Mouse (Mus musculus): ENCODE data around the gene Gm21987. TPM values are rescaled to one million over a fixed set of nuclear protein-coding genes. Genes with fewer than 3 reads are reported as not detected.

Gm21987 gene
- total and polyA plus RNA-seq, 2 experiments from 2014 or later = not detected

DNA sequence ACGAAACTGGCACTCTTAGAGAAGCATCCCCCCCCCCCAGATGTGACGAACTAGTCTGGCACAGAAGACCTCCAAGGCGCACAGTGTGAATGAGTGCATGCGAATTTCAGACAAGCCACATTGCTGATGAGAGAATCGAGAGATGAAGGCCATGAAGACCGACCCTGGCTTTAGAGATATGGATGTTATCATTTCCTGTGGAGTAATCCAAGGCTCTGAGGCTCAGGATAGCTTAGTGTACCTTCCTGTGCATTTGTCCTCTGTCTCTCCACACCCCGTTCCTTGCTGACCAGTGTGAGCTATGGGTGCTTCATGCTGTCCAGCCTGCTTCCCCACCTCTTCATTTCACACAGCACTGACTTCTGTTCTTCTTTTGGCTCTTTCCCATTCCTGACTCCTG lies 28.3 kb downstream of the Gm21987 start:
- H3K9ac ChIP-seq (replicated peaks; ENCODE audit: low read length, poor library complexity, severe bottlenecking) = no peak overlapping the region
- DNase-seq (ENCODE audit: low spot score) (no peak), ATAC-seq (ENCODE audit: low FRiP score) (no peak)
- H3K4me2 ChIP-seq (ENCODE audit: low read depth, low read length, poor library complexity, severe bottlenecking) = no peak overlapping the region
- no peak overlapping the region for H3K27ac ChIP-seq (ENCODE audit: low read depth, low read length)
- TF ChIP-seq CTCF (IDR thresholded peaks at IDR 0.05) = no peak
- no peaks in the 10 kb centered on the region for H3K9me3 ChIP-seq (ENCODE audit: low read length)
- no peaks in the 10 kb centered on the region for H3K4me1 ChIP-seq (ENCODE audit: insufficient read depth, low read length)
- no peaks in the 10 kb centered on the region for H3K27me3 ChIP-seq (ENCODE audit: insufficient read depth, low read length)
- no peak overlapping the region for H3K4me3 ChIP-seq (ENCODE audit: low read depth, low read length)
- no peaks in the 10 kb centered on the region for H3K36me3 ChIP-seq (ENCODE audit: insufficient read depth, low read length)
- 84% methylated on average over 7 of the region's 7 CpGs for WGBS

DNA sequence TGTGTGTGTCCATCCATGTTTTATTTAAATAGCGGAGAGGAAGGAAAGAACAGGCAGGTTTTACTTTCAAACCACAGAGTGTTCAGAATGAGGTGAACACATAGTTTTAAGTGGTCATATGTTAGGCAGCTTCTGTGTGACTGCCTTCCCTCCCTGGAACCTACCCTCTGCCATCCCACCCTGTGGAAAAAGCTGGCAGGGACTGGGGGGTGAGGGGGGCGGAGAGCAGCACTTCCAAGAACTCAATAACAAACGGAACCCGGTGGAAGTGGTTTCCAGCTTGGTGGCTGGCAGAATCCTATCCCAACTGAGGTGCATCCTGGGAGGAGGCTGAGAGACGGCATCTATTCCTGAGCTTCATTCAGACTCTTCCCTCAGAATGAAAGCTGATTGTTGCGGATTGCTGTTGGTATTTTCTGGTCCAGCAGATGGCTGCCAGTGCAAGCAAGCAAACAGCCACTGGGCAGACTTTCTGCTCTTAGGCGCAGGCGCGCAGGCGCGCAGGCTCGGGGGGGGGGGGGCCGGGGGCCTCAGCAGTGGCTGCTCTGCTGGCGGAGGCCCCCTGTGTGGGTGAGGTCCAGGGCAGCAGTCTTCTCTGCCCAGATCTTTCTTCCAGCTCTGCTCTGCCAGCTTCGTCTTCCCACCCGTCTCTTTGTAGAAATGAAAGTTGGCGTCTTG lies 29.5 kb downstream of the Gm21987 start:
- Histone ChIP-seq H3K9me3 (ENCODE audit: low read length) (no peaks in the 10 kb centered on the region), H3K27ac (ENCODE audit: low read depth, low read length) (peak overlapping the region; percentile 63), H3K4me1 (ENCODE audit: insufficient read depth, low read length) (no peaks in the 10 kb centered on the region), H3K4me3 (ENCODE audit: low read depth, low read length) (peak overlapping the region; percentile 17), H3K27me3 (ENCODE audit: insufficient read depth, low read length) (no peaks in the 10 kb centered on the region), H3K4me2 (ENCODE audit: low read depth, low read length, poor library complexity, severe bottlenecking) (peak overlapping the region; percentile 45), H3K36me3 (ENCODE audit: insufficient read depth, low read length) (no peaks in the 10 kb centered on the region), H3K9ac (replicated peaks; ENCODE audit: low read length, poor library complexity, severe bottlenecking) (peak overlapping the region; percentile 39; the same call in 1 of the 2 replicates)
- DNase-seq (ENCODE audit: low spot score) (peak; percentile 82), ATAC-seq (ENCODE audit: low FRiP score) (peak; percentile 89)
- WGBS = 15% methylated on average over 17 of the region's 17 CpGs
- peak; percentile 70 for TF ChIP-seq CTCF (IDR thresholded peaks at IDR 0.05)

DNA sequence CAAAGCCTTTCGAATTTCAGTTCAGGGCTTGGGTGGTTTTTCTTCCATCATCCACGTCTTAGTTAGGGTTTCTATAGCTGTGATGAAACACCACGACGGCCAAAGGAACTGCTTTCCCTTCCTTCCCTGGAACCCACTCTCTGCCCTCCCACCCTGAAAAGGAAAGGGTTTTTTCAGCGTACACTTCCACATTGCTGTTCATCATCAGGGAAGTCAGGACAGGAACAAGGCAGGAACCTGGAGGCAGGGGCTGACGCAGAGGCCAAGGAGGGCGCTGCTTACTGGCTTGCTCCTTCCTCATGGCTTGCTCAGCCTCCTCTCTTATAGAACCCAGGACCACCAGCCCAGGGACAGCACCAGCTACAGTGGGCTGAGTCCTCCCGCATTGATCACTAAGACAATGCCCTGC lies 30.0 kb downstream of the Gm21987 start:
- 53% methylated on average over 8 of the region's 8 CpGs for WGBS
- no peaks in the 10 kb centered on the region for H3K4me1 ChIP-seq (ENCODE audit: insufficient read depth, low read length)
- ATAC-seq (ENCODE audit: low FRiP score) = peak; percentile 24
- no peaks in the 10 kb centered on the region for H3K27me3 ChIP-seq (ENCODE audit: insufficient read depth, low read length)
- no peaks in the 10 kb centered on the region for H3K36me3 ChIP-seq (ENCODE audit: insufficient read depth, low read length)
- peak overlapping the region; percentile 45 for H3K4me2 ChIP-seq (ENCODE audit: low read depth, low read length, poor library complexity, severe bottlenecking)
- no peaks in the 10 kb centered on the region for H3K9me3 ChIP-seq (ENCODE audit: low read length)
- peak overlapping the region; percentile 63 for H3K27ac ChIP-seq (ENCODE audit: low read depth, low read length)
- H3K4me3 ChIP-seq (ENCODE audit: low read depth, low read length) = peak overlapping the region; percentile 17
- DNase-seq (ENCODE audit: low spot score) = no peak
- TF ChIP-seq CTCF (IDR thresholded peaks at IDR 0.05) = no peak
- H3K9ac ChIP-seq (replicated peaks; ENCODE audit: low read length, poor library complexity, severe bottlenecking) = no peak overlapping the region; the same call in 1 of the 2 replicates

DNA sequence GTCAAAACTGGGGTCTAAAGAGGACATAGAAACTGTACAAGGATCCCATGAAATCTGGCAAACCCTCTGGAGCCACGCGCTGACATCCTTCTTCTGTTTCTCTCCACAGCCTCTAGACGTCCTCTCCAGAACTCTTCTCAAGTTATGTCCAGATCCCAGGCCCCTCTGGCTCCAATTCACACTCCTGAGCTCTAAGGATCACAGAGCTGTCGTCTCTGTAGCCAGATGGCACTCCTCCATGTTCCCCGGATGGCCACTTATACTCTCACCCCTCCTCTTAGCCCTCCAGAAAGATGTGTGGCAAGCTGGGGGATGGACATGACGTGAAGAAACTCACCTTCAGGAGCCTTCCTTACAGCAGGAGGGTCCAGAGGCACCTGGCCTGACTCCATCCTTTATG lies 30.7 kb downstream of the Gm21987 start:
- no peak for ATAC-seq (ENCODE audit: low FRiP score)
- no peaks in the 10 kb centered on the region for H3K4me1 ChIP-seq (ENCODE audit: insufficient read depth, low read length)

DNA sequence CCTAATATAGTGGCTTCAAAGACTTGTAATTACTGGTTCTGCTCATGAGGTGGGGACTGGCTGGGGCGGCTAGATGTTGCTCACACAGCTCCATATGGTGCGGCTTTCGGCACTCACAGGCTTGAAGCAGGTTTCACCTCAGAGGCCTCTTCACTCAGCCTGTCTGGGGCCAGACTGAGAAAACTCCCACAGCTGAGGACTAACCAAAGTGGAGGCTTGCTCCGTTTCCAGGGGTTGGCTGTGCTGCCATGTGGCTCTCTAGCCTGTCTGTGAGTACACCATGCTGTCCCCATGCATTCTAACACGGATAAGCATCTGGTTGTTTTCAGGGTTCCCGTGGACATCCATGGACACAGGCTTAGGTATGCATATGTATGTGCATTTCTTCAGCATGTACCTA lies 31.8 kb downstream of the Gm21987 start:
- DNase-seq (ENCODE audit: low spot score) = no peak
- H3K4me2 ChIP-seq (ENCODE audit: low read depth, low read length, poor library complexity, severe bottlenecking) = no peak overlapping the region
- H3K4me3 ChIP-seq (ENCODE audit: low read depth, low read length) = no peak overlapping the region
- H3K9me3 ChIP-seq (ENCODE audit: low read length) = no peaks in the 10 kb centered on the region
- no peaks in the 10 kb centered on the region for H3K4me1 ChIP-seq (ENCODE audit: insufficient read depth, low read length)
- no peak for ATAC-seq (ENCODE audit: low FRiP score)
- TF ChIP-seq CTCF (IDR thresholded peaks at IDR 0.05) = no peak
- no peak overlapping the region for H3K27ac ChIP-seq (ENCODE audit: low read depth, low read length)
- H3K36me3 ChIP-seq (ENCODE audit: insufficient read depth, low read length) = no peaks in the 10 kb centered on the region
- no peak overlapping the region for H3K9ac ChIP-seq (replicated peaks; ENCODE audit: low read length, poor library complexity, severe bottlenecking)
- 86% methylated on average over 6 of the region's 6 CpGs for WGBS
- no peaks in the 10 kb centered on the region for H3K27me3 ChIP-seq (ENCODE audit: insufficient read depth, low read length)

More for the DNA sequence above, 30.7 kb downstream of the Gm21987 start:
- no peaks in the 10 kb centered on the region for H3K36me3 ChIP-seq (ENCODE audit: insufficient read depth, low read length)
- H3K4me2 ChIP-seq (ENCODE audit: low read depth, low read length, poor library complexity, severe bottlenecking) = no peak overlapping the region
- WGBS = 83% methylated on average over 6 of the region's 6 CpGs
- no peak overlapping the region for H3K9ac ChIP-seq (replicated peaks; ENCODE audit: low read length, poor library complexity, severe bottlenecking)
- no peaks in the 10 kb centered on the region for H3K27me3 ChIP-seq (ENCODE audit: insufficient read depth, low read length)
- TF ChIP-seq CTCF (IDR thresholded peaks at IDR 0.05) = no peak
- no peaks in the 10 kb centered on the region for H3K9me3 ChIP-seq (ENCODE audit: low read length)
- no peak for DNase-seq (ENCODE audit: low spot score)
- H3K4me3 ChIP-seq (ENCODE audit: low read depth, low read length) = no peak overlapping the region
- H3K27ac ChIP-seq (ENCODE audit: low read depth, low read length) = no peak overlapping the region

DNA sequence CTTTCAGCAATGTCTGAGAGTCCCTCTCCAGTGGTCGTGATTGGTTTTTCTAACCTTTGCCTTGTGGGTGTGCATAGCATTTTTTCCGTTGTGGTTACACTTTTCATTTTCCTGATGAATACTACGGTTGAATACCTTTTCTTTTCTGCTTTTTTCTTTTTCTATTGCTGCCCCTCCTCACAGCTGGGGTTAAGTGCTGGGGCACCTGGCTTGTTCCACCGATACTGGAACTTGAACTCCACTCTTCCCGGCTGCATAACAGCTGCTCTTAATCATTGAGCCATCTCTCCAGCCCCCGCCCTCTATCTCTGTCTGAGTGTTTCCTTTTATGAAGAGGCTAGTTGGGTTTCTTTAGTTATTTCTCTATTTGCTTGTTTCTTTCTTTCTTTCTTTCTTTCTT lies 32.2 kb downstream of the Gm21987 start:
- H3K4me2 ChIP-seq (ENCODE audit: low read depth, low read length, poor library complexity, severe bottlenecking) = no peak overlapping the region
- no peaks in the 10 kb centered on the region for H3K36me3 ChIP-seq (ENCODE audit: insufficient read depth, low read length)
- TF ChIP-seq CTCF (IDR thresholded peaks at IDR 0.05) = no peak
- H3K27me3 ChIP-seq (ENCODE audit: insufficient read depth, low read length) = no peaks in the 10 kb centered on the region
- no peak overlapping the region for H3K27ac ChIP-seq (ENCODE audit: low read depth, low read length)
- DNase-seq (ENCODE audit: low spot score) (no peak), ATAC-seq (ENCODE audit: low FRiP score) (no peak)
- H3K4me3 ChIP-seq (ENCODE audit: low read depth, low read length) = no peak overlapping the region
- H3K9ac ChIP-seq (replicated peaks; ENCODE audit: low read length, poor library complexity, severe bottlenecking) = no peak overlapping the region
- no peaks in the 10 kb centered on the region for H3K9me3 ChIP-seq (ENCODE audit: low read length)
- H3K4me1 ChIP-seq (ENCODE audit: insufficient read depth, low read length) = no peaks in the 10 kb centered on the region
- 76% methylated on average over 6 of the region's 6 CpGs for WGBS

All from midbrain, postnatal 0 days (tissue).